Mouse (Mus musculus): ENCODE data around the gene Gm7137. TPM values are rescaled to one million over a fixed set of nuclear protein-coding genes. Genes with fewer than 3 reads are reported as not detected.
"Not testable (repeated sequence)": the region's sequence is repeated elsewhere in the genome, so short reads cannot be mapped to it uniquely, and the experiment has no call there.

Gm7137 gene
- polyA plus RNA-seq, 1 experiment from 2014 or later: not detected

- WGBS: 49% methylated on average over 2 of the region's 2 CpGs
- TF ChIP-seq EP300 (optimal IDR thresholded peaks at IDR 0.05): no peak
- TF ChIP-seq CTCF (IDR thresholded peaks at IDR 0.05; ENCODE audit: low read depth): no peak
- ATAC-seq (ENCODE audit: low FRiP score, low TSS enrichment): no peak
- H3K36me3 ChIP-seq (ENCODE audit: control insufficient read depth, insufficient read depth, low read length): no peaks in the 10 kb centered on the region
- H3K4me1 ChIP-seq (replicated peaks; ENCODE audit: control insufficient read depth, insufficient read depth): no peaks in the 10 kb centered on the region
- no peaks in the 10 kb centered on the region for H3K27me3 ChIP-seq (ENCODE audit: control insufficient read depth, insufficient read depth, low read length)
- no peak within 1 kb of the TSS for H3K27ac ChIP-seq (replicated peaks)
- no peaks in the 10 kb centered on the region for H3K9me3 ChIP-seq (ENCODE audit: control insufficient read depth, low read length)
- no peak within 1 kb of the TSS for H3K9ac ChIP-seq (ENCODE audit: low read length)
- no peak within 1 kb of the TSS for H3K4me2 ChIP-seq (replicated peaks; ENCODE audit: low read depth)
- H3K4me3 ChIP-seq (ENCODE audit: low read depth, low read length): no peak within 1 kb of the TSS
- DNase-seq (ENCODE audit: low spot score): no peak
These were observed 7.0 kb upstream of the Gm7137 start, which contains the start of gene Gm9639 for GRCm38 (mm10) chr10:77794976-77795375. Gene Gm9639 (minus strand): TSS chr10:77795076.

GRCm38 (mm10) chr10:77788621-77789020 is 621 bp upstream of the Gm7137 start:
- WGBS: 84% methylated on average over 2 of the region's 2 CpGs
- Histone ChIP-seq H3K4me1 (replicated peaks; ENCODE audit: control insufficient read depth, insufficient read depth) (no peaks in the 10 kb centered on the region), H3K27me3 (ENCODE audit: control insufficient read depth, insufficient read depth, low read length) (no peaks in the 10 kb centered on the region), H3K27ac (replicated peaks) (no peak overlapping the region), H3K9me3 (ENCODE audit: control insufficient read depth, low read length) (no peaks in the 10 kb centered on the region), H3K4me3 (ENCODE audit: low read depth, low read length) (no peak overlapping the region), H3K9ac (ENCODE audit: low read length) (no peak overlapping the region), H3K36me3 (ENCODE audit: control insufficient read depth, insufficient read depth, low read length) (no peaks in the 10 kb centered on the region), H3K4me2 (replicated peaks; ENCODE audit: low read depth) (no peak overlapping the region)
- ATAC-seq (ENCODE audit: low FRiP score, low TSS enrichment) (no peak), DNase-seq (ENCODE audit: low spot score) (no peak)
- TF ChIP-seq CTCF (IDR thresholded peaks at IDR 0.05; ENCODE audit: low read depth): no peak
- TF ChIP-seq EP300 (optimal IDR thresholded peaks at IDR 0.05): no peak

GRCm38 (mm10) chr10:77783396-77783795 is 4.6 kb downstream of the Gm7137 start:
- H3K4me1 ChIP-seq (replicated peaks; ENCODE audit: control insufficient read depth, insufficient read depth); ATAC-seq (ENCODE audit: low FRiP score, low TSS enrichment); DNase-seq (ENCODE audit: low spot score): not testable (repeated sequence)

GRCm38 (mm10) chr10:77782442-77782841 is 5.6 kb downstream of the Gm7137 start, which contains the start of gene Gm3250:
Gene Gm3250 (minus strand): TSS chr10:77782542.
- not testable (repeated sequence) for H3K4me1 ChIP-seq (replicated peaks; ENCODE audit: control insufficient read depth, insufficient read depth); H3K36me3 ChIP-seq (ENCODE audit: control insufficient read depth, insufficient read depth, low read length); H3K4me3 ChIP-seq (ENCODE audit: low read depth, low read length); H3K9me3 ChIP-seq (ENCODE audit: control insufficient read depth, low read length); DNase-seq (ENCODE audit: low spot score); ATAC-seq (ENCODE audit: low FRiP score, low TSS enrichment); H3K9ac ChIP-seq (ENCODE audit: low read length); H3K27ac ChIP-seq (replicated peaks); H3K4me2 ChIP-seq (replicated peaks; ENCODE audit: low read depth); H3K27me3 ChIP-seq (ENCODE audit: control insufficient read depth, insufficient read depth, low read length)
- 60% methylated on average over 1 of the region's 1 CpGs for WGBS

More at GRCm38 (mm10) chr10:77783396-77783795, 4.6 kb downstream of the Gm7137 start:
- not testable (repeated sequence) for H3K9ac ChIP-seq (ENCODE audit: low read length); H3K27ac ChIP-seq (replicated peaks); H3K36me3 ChIP-seq (ENCODE audit: control insufficient read depth, insufficient read depth, low read length); H3K9me3 ChIP-seq (ENCODE audit: control insufficient read depth, low read length); H3K4me2 ChIP-seq (replicated peaks; ENCODE audit: low read depth); H3K4me3 ChIP-seq (ENCODE audit: low read depth, low read length); H3K27me3 ChIP-seq (ENCODE audit: control insufficient read depth, insufficient read depth, low read length)
- WGBS: 77% methylated on average over 1 of the region's 3 CpGs

GRCm38 (mm10) chr10:77776844-77777243 is 11.2 kb downstream of the Gm7137 start, which contains the start of gene Gm7138:
Gene Gm7138 (minus strand): TSS chr10:77776944.
- H3K9ac ChIP-seq (ENCODE audit: low read length); H3K36me3 ChIP-seq (ENCODE audit: control insufficient read depth, insufficient read depth, low read length); H3K27ac ChIP-seq (replicated peaks); H3K4me2 ChIP-seq (replicated peaks; ENCODE audit: low read depth); H3K4me3 ChIP-seq (ENCODE audit: low read depth, low read length); H3K9me3 ChIP-seq (ENCODE audit: control insufficient read depth, low read length); H3K27me3 ChIP-seq (ENCODE audit: control insufficient read depth, insufficient read depth, low read length); DNase-seq (ENCODE audit: low spot score); H3K4me1 ChIP-seq (replicated peaks; ENCODE audit: control insufficient read depth, insufficient read depth); ATAC-seq (ENCODE audit: low FRiP score, low TSS enrichment): not testable (repeated sequence)
- 75% methylated on average over 1 of the region's 1 CpGs for WGBS

GRCm38 (mm10) chr10:77772142-77772541 is 15.9 kb downstream of the Gm7137 start:
- not testable (repeated sequence) for H3K4me2 ChIP-seq (replicated peaks; ENCODE audit: low read depth); H3K4me1 ChIP-seq (replicated peaks; ENCODE audit: control insufficient read depth, insufficient read depth); H3K27ac ChIP-seq (replicated peaks); H3K27me3 ChIP-seq (ENCODE audit: control insufficient read depth, insufficient read depth, low read length); DNase-seq (ENCODE audit: low spot score); H3K9me3 ChIP-seq (ENCODE audit: control insufficient read depth, low read length); H3K36me3 ChIP-seq (ENCODE audit: control insufficient read depth, insufficient read depth, low read length); H3K9ac ChIP-seq (ENCODE audit: low read length); ATAC-seq (ENCODE audit: low FRiP score, low TSS enrichment); H3K4me3 ChIP-seq (ENCODE audit: low read depth, low read length)
- WGBS: no CpG with 5 or more reads among the region's 3 CpGs

- H3K27ac ChIP-seq (replicated peaks); DNase-seq (ENCODE audit: low spot score); H3K27me3 ChIP-seq (ENCODE audit: control insufficient read depth, insufficient read depth, low read length); H3K36me3 ChIP-seq (ENCODE audit: control insufficient read depth, insufficient read depth, low read length); H3K4me2 ChIP-seq (replicated peaks; ENCODE audit: low read depth); ATAC-seq (ENCODE audit: low FRiP score, low TSS enrichment); H3K4me1 ChIP-seq (replicated peaks; ENCODE audit: control insufficient read depth, insufficient read depth); H3K4me3 ChIP-seq (ENCODE audit: low read depth, low read length); H3K9ac ChIP-seq (ENCODE audit: low read length); H3K9me3 ChIP-seq (ENCODE audit: control insufficient read depth, low read length): not testable (repeated sequence)
- WGBS: 43% methylated on average over 1 of the region's 1 CpGs
These were observed 16.8 kb downstream of the Gm7137 start, which contains the start of gene Gm3238 for GRCm38 (mm10) chr10:77771225-77771624. Gene Gm3238 (minus strand): TSS chr10:77771325.

Measured in stomach, postnatal 0 days (tissue).